Mouse (Mus musculus) lung, postnatal 10 days (tissue): ENCODE measurements around the gene Btg3.
"Not testable (repeated sequence)": the region's sequence is repeated elsewhere in the genome, so short reads cannot be mapped to it uniquely, and the experiment has no call there.

Experiments used
- DNase-seq: peaks from one replicate; pipeline ENCODE4 v3.0.0; 2021

Btg3 gene

GRCm38 (mm10) chr16:78376745-78377570 is at the start of gene Btg3:
Btg3 (minus strand) TSS chr16:78377192.
- DNase-seq = peak; percentile 93

DNA sequence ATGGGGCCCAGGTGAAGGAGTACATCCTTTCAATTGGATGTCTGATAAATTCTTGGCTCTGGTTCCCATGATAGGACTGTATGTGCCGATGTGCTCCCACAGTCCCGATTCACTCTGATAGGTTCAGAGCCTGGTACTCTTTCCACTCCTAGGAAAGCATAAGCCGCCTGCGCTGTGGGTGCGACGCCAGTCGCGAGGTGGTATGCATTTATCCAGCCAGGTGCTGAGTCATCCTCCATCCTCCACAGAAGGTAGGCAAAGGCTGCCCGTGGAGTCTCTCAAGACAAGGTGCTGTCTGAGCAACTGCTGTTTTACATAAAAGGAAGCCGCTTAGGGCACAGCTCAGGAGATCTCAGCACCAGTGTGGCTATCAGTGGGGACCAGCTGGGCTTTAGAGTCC is 40.7 kb upstream of the Btg3 start:
- no peak for DNase-seq

DNA sequence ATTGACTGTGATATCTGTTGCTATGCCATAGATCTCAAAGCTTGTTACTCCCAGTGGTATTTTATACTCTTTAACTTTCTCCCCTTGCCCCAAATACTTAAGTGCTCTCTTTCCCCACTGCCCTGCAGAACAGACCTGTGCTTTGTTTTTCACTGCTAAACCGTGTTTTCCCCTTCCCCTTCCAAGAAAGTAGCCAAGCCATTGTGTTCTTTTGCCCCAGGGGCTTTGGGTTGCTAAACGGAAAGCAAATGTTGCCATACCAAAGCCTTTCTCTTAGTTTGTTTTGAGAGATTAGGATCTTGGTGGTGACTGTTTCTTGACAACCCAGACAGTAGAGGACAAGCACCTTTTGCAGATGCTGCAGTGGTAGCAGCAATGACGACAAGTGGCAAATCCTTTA is 39.5 kb upstream of the Btg3 start:
- DNase-seq = no peak

DNA sequence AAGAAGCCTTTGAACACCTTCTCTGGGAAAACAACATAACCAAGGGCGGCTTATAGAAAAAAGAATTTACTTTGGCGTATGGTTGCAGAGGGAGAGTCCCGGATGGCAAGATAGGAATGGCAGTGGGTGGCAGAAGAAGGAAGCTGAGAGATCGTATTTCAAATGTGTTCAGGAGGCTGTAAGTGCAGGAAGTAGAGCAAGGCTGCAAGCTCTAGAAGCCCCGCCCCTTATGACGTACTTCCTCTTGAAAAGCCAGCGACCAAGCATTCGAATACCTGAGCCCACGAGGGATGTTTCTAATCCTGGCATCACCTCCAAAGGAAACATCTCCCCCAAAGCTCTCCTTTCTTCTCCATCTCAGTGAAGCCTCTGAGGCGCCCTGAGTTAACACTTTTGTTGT is 33.0 kb upstream of the Btg3 start:
- DNase-seq = no peak

DNA sequence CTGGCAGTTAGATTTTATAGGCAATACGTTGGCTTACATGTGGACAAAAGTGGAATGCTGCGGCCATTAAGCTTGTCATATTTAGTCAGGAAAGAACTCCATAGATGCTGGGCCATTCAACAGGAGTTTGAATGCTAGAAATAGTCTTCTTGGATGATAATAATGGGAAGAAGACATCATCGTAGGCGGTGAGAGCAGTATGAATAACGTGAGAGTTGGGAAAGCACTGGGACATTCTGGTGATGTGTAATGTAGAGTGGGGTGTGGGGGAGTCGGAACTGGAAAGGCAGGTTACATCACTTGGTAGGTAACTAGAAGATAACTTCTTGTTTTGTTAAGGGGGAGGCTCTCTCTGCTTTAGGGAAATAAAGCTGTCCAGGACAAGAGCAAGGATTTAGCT is 30.9 kb upstream of the Btg3 start:
- no peak for DNase-seq

DNA sequence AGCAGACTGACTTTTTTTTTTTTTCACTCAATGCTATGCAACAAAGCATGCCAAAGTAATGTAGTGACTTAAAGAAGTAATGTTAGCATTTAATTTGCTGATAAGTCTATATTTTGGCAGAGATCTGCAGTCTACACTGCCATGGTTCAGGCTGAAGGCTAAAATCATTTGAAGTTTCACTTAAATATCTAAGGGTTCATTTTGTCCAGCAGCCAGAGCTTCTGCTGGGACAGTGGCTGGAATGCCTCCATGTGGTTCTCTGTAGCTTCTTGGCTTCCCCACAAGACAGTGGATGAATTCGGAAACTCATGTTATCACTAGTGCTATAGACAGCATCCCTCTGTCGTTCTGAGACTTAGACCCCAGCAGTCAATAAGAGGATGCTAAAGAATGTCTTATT is 29.7 kb upstream of the Btg3 start:
- no peak for DNase-seq

GRCm38 (mm10) chr16:78402316-78402715 is 25.3 kb upstream of the Btg3 start:
- DNase-seq = no peak

GRCm38 (mm10) chr16:78399423-78399822 is 22.4 kb upstream of the Btg3 start:
- no peak for DNase-seq

- DNase-seq = no peak
These were observed 21.7 kb upstream of the Btg3 start for GRCm38 (mm10) chr16:78398734-78399133.

DNA sequence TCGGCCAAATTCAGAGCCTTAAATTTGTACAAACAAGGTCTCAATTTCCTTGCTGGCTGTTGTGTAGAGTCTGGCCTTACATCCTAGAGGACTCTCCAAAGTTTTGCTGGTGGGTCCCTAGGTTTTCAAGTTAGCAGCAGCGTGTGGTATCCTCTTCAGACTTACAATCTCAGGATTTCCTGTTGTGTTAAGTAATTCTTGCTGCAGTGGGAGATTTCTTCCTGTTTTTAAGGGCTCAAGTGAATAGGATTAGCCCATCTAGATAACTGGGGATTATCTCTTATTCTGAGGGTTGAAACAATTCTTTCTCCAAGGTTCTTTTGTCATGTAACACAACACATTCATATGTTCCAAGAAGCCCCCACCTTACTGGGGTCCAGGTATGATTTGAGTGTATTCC is 14.4 kb upstream of the Btg3 start:
- no peak for DNase-seq

GRCm38 (mm10) chr16:78389986-78390385 is 13.0 kb upstream of the Btg3 start:
- DNase-seq = no peak

DNA sequence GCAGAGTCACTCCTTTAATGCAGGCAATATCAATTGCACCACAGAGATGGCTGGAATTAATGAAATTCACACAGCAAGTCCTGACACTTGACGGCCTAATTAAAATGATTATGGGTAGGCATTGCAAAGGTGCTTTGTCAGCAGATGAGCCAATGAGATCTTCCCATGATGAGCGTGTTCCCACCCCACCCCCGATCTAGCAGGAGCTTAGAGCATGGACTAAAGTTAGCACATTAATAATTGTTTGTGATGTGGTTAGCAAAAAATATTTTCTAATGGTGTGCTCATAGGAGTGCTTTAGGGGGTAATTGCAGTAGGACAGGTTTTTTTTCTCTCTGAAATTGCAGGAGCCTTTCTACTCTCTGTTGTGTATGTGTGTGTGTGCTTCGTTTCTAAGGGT is 12.1 kb upstream of the Btg3 start:
- DNase-seq = no peak

GRCm38 (mm10) chr16:78378493-78378892 is 1.5 kb upstream of the Btg3 start:
- DNase-seq = no peak

GRCm38 (mm10) chr16:78375821-78376691 is 936 bp downstream of the Btg3 start:
- DNase-seq = peak; percentile 74

DNA sequence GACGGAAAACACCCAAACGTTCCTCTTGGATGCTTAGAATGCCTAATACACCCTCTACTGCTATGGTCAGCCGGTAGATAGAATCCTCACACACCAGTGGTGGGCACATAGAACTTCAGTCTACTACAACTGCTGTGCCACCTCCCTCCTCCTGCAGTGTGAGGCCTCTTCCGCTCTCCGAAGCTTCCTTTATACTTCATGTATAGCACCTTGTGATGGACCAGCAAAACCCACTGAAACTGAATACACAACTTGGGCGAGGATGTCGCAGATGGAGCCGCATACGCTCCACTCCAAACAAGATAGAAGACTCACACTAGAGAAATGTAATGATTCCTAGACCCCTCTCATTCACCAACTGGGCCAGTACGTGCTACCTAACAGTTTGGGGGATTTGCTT is 1.8 kb downstream of the Btg3 start:
- peak; percentile 12 for DNase-seq

DNA sequence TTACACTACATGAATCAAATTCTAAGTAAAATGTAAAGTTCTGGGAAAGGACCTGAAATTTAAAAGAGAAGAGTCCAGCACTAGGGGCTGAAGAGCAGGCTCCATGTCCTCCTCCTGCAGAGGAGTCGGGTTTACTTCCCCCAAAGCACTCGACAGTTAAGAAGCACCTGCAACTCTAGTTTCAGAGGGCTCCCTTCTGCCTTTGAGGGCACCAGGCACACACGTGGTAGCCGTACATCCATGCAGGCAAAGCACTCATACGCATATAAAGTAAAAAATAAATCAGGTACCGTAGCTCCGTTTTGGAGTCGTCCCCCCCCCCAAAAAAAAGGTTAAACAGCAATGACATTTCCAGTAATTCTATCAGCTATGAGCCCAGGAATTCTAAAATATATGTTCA is 3.2 kb downstream of the Btg3 start:
- DNase-seq = no peak

DNA sequence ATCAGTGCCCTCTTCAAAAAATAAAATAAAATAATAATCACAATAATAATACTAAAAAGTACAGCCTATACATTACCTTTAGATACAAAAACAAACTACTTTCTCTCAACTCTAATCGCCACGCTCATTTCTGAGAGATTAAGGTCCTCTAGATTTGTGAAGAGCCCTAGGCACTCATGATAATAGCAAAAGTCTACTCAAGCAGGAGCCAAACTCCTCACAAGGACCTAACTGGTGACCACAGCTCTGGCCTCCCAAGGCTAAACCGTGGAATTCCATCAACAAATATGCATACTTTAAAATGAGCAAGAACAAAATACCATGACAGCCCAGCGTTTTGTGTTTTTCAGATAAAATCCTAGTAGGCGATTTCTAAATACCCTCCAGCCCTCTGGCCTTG is 4.2 kb downstream of the Btg3 start:
- DNase-seq = no peak

GRCm38 (mm10) chr16:78371491-78372046 is 5.4 kb downstream of the Btg3 start:
- DNase-seq = peak; percentile 29

DNA sequence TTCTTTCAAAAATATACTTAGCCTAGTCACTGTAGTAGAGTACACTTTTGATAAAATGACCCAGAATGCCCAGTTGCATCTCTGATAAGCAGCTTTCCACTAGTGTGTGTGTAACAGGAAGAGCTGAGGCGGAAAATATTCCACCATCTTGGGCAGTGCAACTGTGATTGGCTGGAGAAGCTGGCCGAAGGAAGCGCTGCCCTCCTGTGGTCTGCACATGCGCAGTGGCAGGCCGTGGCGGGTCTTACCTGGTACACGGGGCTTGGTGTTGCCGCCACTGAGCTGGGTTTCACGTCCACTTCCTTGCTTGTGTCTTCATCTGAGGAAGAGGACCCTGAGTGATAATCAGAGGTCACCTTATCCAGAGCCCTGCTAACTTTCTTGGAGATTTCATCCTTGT is 12.4 kb downstream of the Btg3 start:
- DNase-seq = not testable (repeated sequence)

DNA sequence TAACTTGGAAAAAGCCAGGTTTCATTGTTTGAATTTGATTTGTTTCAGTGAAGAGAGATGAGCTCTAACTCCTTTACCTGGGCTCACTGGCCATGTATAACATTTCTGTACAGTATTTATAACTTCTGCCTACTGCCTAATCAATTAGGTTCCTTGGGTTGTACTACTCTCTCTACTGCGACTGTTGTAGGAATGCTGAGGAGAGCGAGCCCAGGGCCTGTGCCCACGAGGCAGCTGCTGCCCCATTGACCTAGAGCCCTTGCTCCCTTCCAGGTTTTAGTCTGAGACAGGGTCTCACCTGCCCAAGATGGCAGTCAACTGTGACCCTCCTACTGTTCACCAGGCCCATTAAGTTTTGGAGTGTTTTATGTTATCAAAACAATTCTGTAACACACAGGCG is 15.5 kb downstream of the Btg3 start:
- no peak for DNase-seq

- no peak for DNase-seq
These were observed 19.2 kb downstream of the Btg3 start for GRCm38 (mm10) chr16:78357757-78358156.

- DNase-seq = no peak
These were observed 29.6 kb downstream of the Btg3 start for GRCm38 (mm10) chr16:78347328-78347926.

- DNase-seq = no peak
These were observed 30.2 kb downstream of the Btg3 start for GRCm38 (mm10) chr16:78346662-78347327.
